Mouse (Mus musculus) heart, postnatal 0 days (tissue): Measurements from ENCODE around the gene Cdnf.

Experiments used
- CTCF ChIP-seq: IDR thresholded peaks from 2 replicates; pipeline ENCODE4 v1.5.1; 2016; ENCODE audit warnings: antibody characterized with exemption, control low read depth, low read depth
- EP300 ChIP-seq: IDR thresholded peaks from 2 replicates; pipeline ENCODE4 v1.6.1; 2016; ENCODE audit warnings: antibody characterized with exemption, low read depth

GRCm38 (mm10) chr2:3473891-3474290, 38.9 kb upstream of the Cdnf start:
- TF ChIP-seq EP300 (no peak), CTCF (no peak)
